Mouse (Mus musculus) limb, embryonic 11.5 days (tissue): Measurements from ENCODE around the gene Hoxb3. TPM values are rescaled to one million over a fixed set of nuclear protein-coding genes. Genes with fewer than 3 reads are reported as not detected.

Experiments
- ATAC-seq: fragments of 200-750 bp; cut with Nextera tagmentation; 2 replicates; pipeline ENCODE4 v1.8.0; 2017; ENCODE audit warnings: low read depth; ENCODE audit not compliant: insufficient number of reproducible peaks, low FRiP score, low TSS enrichment
- DNase-seq: peaks from one replicate; pipeline ENCODE4 v3.0.0-alpha.2; 2015; ENCODE audit warnings: low spot score
- H3K27ac ChIP-seq: fragments of 300-500 bp; sonication (generic); replicated peaks from 2 replicates; pipeline ENCODE4 v1.5.1; 2014; ENCODE audit warnings: low read depth, mild to moderate bottlenecking, low read length
- H3K27me3 ChIP-seq: fragments of 300-500 bp; sonication (generic); 2 replicates; pipeline ENCODE4 v1.6.1; 2014; ENCODE audit warnings: mild to moderate bottlenecking, low read length, mixed read lengths; ENCODE audit not compliant: control insufficient read depth, insufficient read depth
- H3K36me3 ChIP-seq: fragments of 300-500 bp; sonication (generic); 2 replicates; pipeline ENCODE4 v1.6.1; 2014; ENCODE audit warnings: mild to moderate bottlenecking, low read length, moderate library complexity, mixed read lengths; ENCODE audit not compliant: control insufficient read depth, insufficient read depth
- H3K4me1 ChIP-seq: fragments of 300-500 bp; sonication (generic); 2 replicates; pipeline ENCODE4 v1.6.1; 2014; ENCODE audit warnings: low read length, mixed read lengths; ENCODE audit not compliant: control insufficient read depth, insufficient read depth
- H3K4me2 ChIP-seq: fragments of 300-500 bp; sonication (generic); 2 replicates; pipeline ENCODE4 v1.6.1; 2014; ENCODE audit warnings: low read depth, mild to moderate bottlenecking, moderate library complexity; ENCODE audit not compliant: severe bottlenecking
- H3K4me3 ChIP-seq: fragments of 300-500 bp; sonication (generic); 2 replicates; pipeline ENCODE4 v1.5.1; 2014; ENCODE audit warnings: low read depth, low read length
- H3K9ac ChIP-seq: fragments of 300-500 bp; sonication (generic); 2 replicates; pipeline ENCODE4 v1.6.1; 2014; ENCODE audit warnings: mild to moderate bottlenecking, low read length
- H3K9me3 ChIP-seq: fragments of 300-500 bp; sonication (generic); 2 replicates; pipeline ENCODE4 v1.6.1; 2016; ENCODE audit warnings: low read length; ENCODE audit not compliant: control insufficient read depth
- WGBS: fragments of 180-500 bp; shearing (Covaris S2); extraction: QIAGEN DNeasy Blood & Tissue Kit; methylation state at CpG from one replicate; pipeline ENCODE4 v1.1.7; 2014; 5-methylcytosine and 5-hydroxymethylcytosine counted together
- polyA plus RNA-seq: library from polyadenylated mRNA; unstranded; fragments of >200 nt; fragmentation: Nextera tagmentation; extraction: Ambion mirVana; gene quantifications from 2 replicates; pipeline ENCODE4 v1.2.1, GENCODE M21; 2014

The Hoxb3 gene
- polyA plus RNA-seq, 1 experiment from 2014 or later: 0.68 TPM

DNA sequence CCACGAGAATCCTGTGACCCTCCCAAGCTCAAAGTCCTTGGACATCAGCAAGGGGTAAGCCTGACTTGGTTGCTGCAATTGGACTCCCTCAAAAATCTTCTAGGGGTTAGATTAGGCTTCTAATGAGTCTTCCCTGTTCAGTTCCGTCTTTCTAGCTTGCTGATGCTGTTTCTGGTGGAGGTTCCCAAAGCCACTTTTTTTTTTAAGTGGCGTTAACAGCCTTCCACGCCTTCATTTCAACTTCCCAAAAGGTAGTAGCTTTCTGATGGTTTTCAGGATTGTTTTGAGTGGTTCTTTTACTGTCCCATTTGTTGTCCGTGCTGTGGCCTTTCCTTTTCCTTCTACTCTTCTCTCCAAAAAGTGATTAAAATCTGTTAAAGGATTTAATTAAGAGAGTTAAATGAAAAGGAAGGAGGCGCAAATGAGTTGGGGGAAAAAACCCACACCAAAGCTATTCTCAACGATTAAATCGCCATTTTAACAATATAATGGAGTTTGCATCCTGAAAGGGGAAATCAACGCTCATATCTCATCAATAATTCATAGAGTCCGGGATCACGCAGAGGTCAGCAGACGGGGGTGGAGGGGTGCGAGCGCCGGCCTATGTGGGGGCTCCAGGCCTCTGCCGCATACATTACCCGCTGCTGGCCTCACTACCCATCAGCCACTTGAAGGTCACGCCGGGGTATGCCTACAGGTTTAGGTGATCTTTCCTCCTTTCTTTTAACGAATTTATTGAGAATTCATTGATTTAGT lies 12.8 kb upstream of the Hoxb3 start:
- H3K36me3 ChIP-seq: no peaks in the 10 kb centered on the region
- H3K27me3 ChIP-seq: peaks cover 92% of the 10 kb centered on the region
- 4% methylated on average over 20 of the region's 20 CpGs for WGBS
- no peak overlapping the region; the same call in 1 of the 2 replicates for H3K27ac ChIP-seq
- DNase-seq (no peak), ATAC-seq (no peak)
- no peak overlapping the region for H3K9ac ChIP-seq
- H3K4me1 ChIP-seq: peaks cover 26% of the 10 kb centered on the region
- no peak overlapping the region for H3K4me3 ChIP-seq
- no peaks in the 10 kb centered on the region for H3K9me3 ChIP-seq
- H3K4me2 ChIP-seq: no peak overlapping the region; the same call in 1 of the 2 replicates

- peak overlapping the region; percentile 36 for H3K4me2 ChIP-seq
- 6% methylated on average over 6 of the region's 6 CpGs for WGBS
- peaks cover 92% of the 10 kb centered on the region for H3K27me3 ChIP-seq
- DNase-seq (no peak), ATAC-seq (no peak)
- H3K4me3 ChIP-seq: peak overlapping the region; percentile 6; the same call in 1 of the 2 replicates
- peaks cover 26% of the 10 kb centered on the region for H3K4me1 ChIP-seq
- no peaks in the 10 kb centered on the region for H3K9me3 ChIP-seq
- no peaks in the 10 kb centered on the region for H3K36me3 ChIP-seq
- H3K9ac ChIP-seq: no peak overlapping the region
- no peak overlapping the region for H3K27ac ChIP-seq
Observed at GRCm38 (mm10) chr11:96311097-96311496, 12.0 kb upstream of the Hoxb3 start.

GRCm38 (mm10) chr11:96311520-96312417 lies 11.4 kb upstream of the Hoxb3 start:
- H3K27ac ChIP-seq: no peak overlapping the region

GRCm38 (mm10) chr11:96313134-96313533 lies 10.0 kb upstream of the Hoxb3 start:
- Histone ChIP-seq H3K9ac (no peak overlapping the region), H3K4me1 (peaks cover 26% of the 10 kb centered on the region), H3K4me2 (no peak overlapping the region), H3K4me3 (no peak overlapping the region), H3K27ac (no peak overlapping the region), H3K27me3 (peaks cover 89% of the 10 kb centered on the region), H3K9me3 (no peaks in the 10 kb centered on the region), H3K36me3 (no peaks in the 10 kb centered on the region)
- WGBS: 24% methylated on average over 2 of the region's 2 CpGs
- ATAC-seq (no peak), DNase-seq (no peak)

More at GRCm38 (mm10) chr11:96311520-96312417, 11.4 kb upstream of the Hoxb3 start:
- peaks cover 26% of the 10 kb centered on the region for H3K4me1 ChIP-seq
- DNase-seq (peak; percentile 84), ATAC-seq (peak; percentile 67; the same call in 1 of the 2 replicates)
- no peaks in the 10 kb centered on the region for H3K36me3 ChIP-seq
- H3K9me3 ChIP-seq: no peaks in the 10 kb centered on the region
- under 1% methylated on average over 31 of the region's 31 CpGs for WGBS
- H3K4me3 ChIP-seq: peak overlapping the region; percentile 6; the same call in 1 of the 2 replicates
- no peak overlapping the region for H3K9ac ChIP-seq
- H3K27me3 ChIP-seq: peaks cover 91% of the 10 kb centered on the region
- H3K4me2 ChIP-seq: peak overlapping the region; percentile 36

DNA sequence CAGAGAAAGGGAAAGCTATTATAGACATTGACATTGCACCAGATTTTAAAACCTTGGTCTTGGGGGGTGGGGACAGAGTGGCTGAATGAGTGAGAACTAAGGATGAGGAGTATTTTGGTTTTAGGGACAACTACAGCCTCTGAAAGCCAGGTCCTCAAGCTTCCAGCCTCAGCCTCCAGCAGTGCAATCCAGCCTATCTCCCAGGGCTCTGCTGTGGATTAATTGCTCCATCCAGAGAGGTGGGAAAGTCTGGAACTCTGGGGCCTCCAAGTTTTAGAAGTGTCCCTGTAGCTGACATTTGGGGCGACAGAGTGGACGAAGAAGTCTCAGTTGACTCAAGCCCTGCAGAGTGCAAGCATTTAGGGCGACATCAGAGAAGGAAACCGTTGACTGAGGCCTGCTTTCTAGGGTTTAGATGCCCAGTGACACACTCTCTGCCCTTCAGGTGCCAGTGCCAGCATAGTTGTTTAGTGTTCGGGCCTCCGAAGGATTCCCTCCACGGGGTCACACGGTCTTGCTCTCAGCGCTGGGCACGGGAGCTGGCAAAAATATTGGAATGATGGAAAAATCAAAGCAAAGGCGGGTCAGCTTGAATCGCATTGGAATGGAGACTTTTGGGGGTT lies 9.2 kb upstream of the Hoxb3 start:
- peak; percentile 45 for DNase-seq
- H3K4me1 ChIP-seq: peaks cover 28% of the 10 kb centered on the region
- H3K9ac ChIP-seq: no peak overlapping the region; the same call in 1 of the 2 replicates
- no peak overlapping the region for H3K4me3 ChIP-seq
- WGBS: 5% methylated on average over 12 of the region's 12 CpGs
- no peak overlapping the region for H3K27ac ChIP-seq
- no peaks in the 10 kb centered on the region for H3K36me3 ChIP-seq
- peak overlapping the region; percentile 39 for H3K4me2 ChIP-seq
- H3K9me3 ChIP-seq: no peaks in the 10 kb centered on the region
- H3K27me3 ChIP-seq: peaks cover 89% of the 10 kb centered on the region
- no peak for ATAC-seq

GRCm38 (mm10) chr11:96314671-96315343 lies 8.3 kb upstream of the Hoxb3 start:
- H3K4me2 ChIP-seq: peak overlapping the region; percentile 39; the same call in 1 of the 2 replicates
- under 1% methylated on average over 34 of the region's 34 CpGs for WGBS
- 0 out of 2 replicates have a peak overlapping the region, but pooled peaks have one; percentile 0 for H3K27ac ChIP-seq
- no peaks in the 10 kb centered on the region for H3K9me3 ChIP-seq
- peak overlapping the region; percentile 27; the same call in 1 of the 2 replicates for H3K9ac ChIP-seq
- H3K4me1 ChIP-seq: peaks cover 30% of the 10 kb centered on the region
- ATAC-seq (no peak), DNase-seq (peak; percentile 73)
- peaks cover 84% of the 10 kb centered on the region for H3K27me3 ChIP-seq
- no peaks in the 10 kb centered on the region for H3K36me3 ChIP-seq
- H3K4me3 ChIP-seq: peak overlapping the region; percentile 16

DNA sequence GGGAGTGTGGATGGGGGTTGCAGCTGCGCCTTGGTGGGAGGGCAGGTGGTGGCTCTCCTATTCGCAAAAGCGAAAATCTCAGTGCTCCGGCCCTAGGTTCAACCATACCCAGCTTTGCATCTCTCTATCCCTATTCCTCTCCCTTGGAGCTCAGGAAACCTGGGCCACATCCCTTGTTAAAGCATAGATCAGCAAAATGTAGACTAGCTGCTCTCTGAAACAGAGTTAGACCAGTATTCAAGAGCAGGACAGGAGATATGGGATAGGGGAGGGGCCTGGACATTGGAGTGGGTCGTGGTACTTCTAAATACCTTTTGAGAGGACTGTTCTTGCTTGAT lies 7.8 kb upstream of the Hoxb3 start:
- Histone ChIP-seq H3K27ac (no peak overlapping the region), H3K36me3 (no peaks in the 10 kb centered on the region), H3K4me1 (peaks cover 32% of the 10 kb centered on the region), H3K4me2 (peak overlapping the region; percentile 39; the same call in 1 of the 2 replicates), H3K9me3 (no peaks in the 10 kb centered on the region), H3K27me3 (peaks cover 84% of the 10 kb centered on the region), H3K9ac (no peak overlapping the region), H3K4me3 (peak overlapping the region; percentile 16; the same call in 1 of the 2 replicates)
- DNase-seq: no peak
- 0% methylated on average over 5 of the region's 5 CpGs for WGBS
- no peak for ATAC-seq
